Mouse (Mus musculus) liver, embryonic 14.5 days (tissue): ENCODE data around the gene Lsm3.

Source experiments
- CTCF ChIP-seq: IDR thresholded peaks from 2 replicates; pipeline ENCODE4 v1.5.1; 2016; ENCODE audit warnings: antibody characterized with exemption, low read depth, control low read depth
- EP300 ChIP-seq: IDR thresholded peaks from 2 replicates; pipeline ENCODE4 v1.6.1; 2016; ENCODE audit warnings: antibody characterized with exemption, low read depth

DNA sequence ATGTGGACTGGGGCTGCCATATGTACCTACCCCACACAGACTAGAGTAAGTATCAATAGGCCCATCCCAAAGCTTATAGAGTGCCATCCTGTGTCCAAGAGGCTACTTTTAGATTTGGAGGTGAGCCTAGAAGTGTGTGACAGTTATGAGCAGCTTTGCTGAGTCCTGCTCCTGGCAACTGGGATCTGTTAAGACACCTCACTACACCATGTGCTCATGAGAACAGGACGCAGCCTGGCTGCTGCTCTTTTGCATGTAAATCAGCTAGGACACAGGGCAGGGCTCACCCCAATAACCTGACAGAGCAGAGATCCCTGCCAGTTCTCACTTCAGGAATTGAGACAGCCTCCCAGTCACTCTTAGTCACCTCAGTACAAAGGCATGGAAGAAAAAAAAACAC lies 48.6 kb upstream of the Lsm3 start:
- no peak for TF ChIP-seq CTCF
- no peak for TF ChIP-seq EP300
